Mouse (Mus musculus) cerebellum, adult 11 months (tissue): Measurements from ENCODE around the gene Gnai2.
"Not testable (repeated sequence)": the region's sequence is repeated elsewhere in the genome, so short reads cannot be mapped to it uniquely, and the experiment has no call there.

Experiments
- DNase-seq: peaks from one replicate; pipeline ENCODE4 v3.0.0; 2022

The Gnai2 gene

GRCm38 (mm10) chr9:107583174-107583573, 52.0 kb downstream of the Gnai2 start:
- no peak for DNase-seq

- DNase-seq, result no peak
Measured at GRCm38 (mm10) chr9:107582509-107583062, 52.6 kb downstream of the Gnai2 start.

- DNase-seq, result no peak
Measured at GRCm38 (mm10) chr9:107581584-107581983, 53.6 kb downstream of the Gnai2 start.

GRCm38 (mm10) chr9:107580501-107581317, 54.5 kb downstream of the Gnai2 start, which contains the start of gene Hyal3:
TSS of gene Hyal3 (plus strand) at chr9:107580818.
- peak; percentile 81 for DNase-seq

- no peak for DNase-seq
Measured at GRCm38 (mm10) chr9:107579023-107579900, 55.9 kb downstream of the Gnai2 start.

GRCm38 (mm10) chr9:107578587-107578986, 56.6 kb downstream of the Gnai2 start, which contains the start of gene Naa80:
TSS of gene Naa80 (plus strand) at chr9:107578887.
- no peak for DNase-seq

GRCm38 (mm10) chr9:107577871-107578270, 57.3 kb downstream of the Gnai2 start:
- DNase-seq, result no peak

GRCm38 (mm10) chr9:107576357-107577107, 58.6 kb downstream of the Gnai2 start, which contains the start of gene Hyal1:
TSS of gene Hyal1 (plus strand) at chr9:107576927.
- DNase-seq, result no peak

GRCm38 (mm10) chr9:107575579-107576356, 59.4 kb downstream of the Gnai2 start:
- DNase-seq, result no peak

GRCm38 (mm10) chr9:107573774-107574173, 61.4 kb downstream of the Gnai2 start:
- DNase-seq, result not testable (repeated sequence)

GRCm38 (mm10) chr9:107572327-107572662, 62.9 kb downstream of the Gnai2 start:
- DNase-seq, result no peak

- DNase-seq, result no peak
Measured at GRCm38 (mm10) chr9:107571534-107572326, 63.4 kb downstream of the Gnai2 start.

GRCm38 (mm10) chr9:107570845-107571244, 64.3 kb downstream of the Gnai2 start:
- DNase-seq, result no peak

GRCm38 (mm10) chr9:107570016-107570415, 65.2 kb downstream of the Gnai2 start:
- no peak for DNase-seq

GRCm38 (mm10) chr9:107569270-107569669, 65.9 kb downstream of the Gnai2 start:
- DNase-seq, result no peak

- peak; percentile 77 for DNase-seq
Measured at GRCm38 (mm10) chr9:107568331-107569261, 66.6 kb downstream of the Gnai2 start.

GRCm38 (mm10) chr9:107567702-107568319, 67.4 kb downstream of the Gnai2 start, which contains the start of gene Hyal2:
TSS of gene Hyal2 (plus strand) at chr9:107567945.
- no peak for DNase-seq

- no peak for DNase-seq
Measured at GRCm38 (mm10) chr9:107566855-107567254, 68.3 kb downstream of the Gnai2 start.
